Mouse (Mus musculus) embryo, embryonic 10.5 days (tissue): Measurements from ENCODE around the gene Sh3pxd2a.

Experiments
- DNase-seq: peaks from one replicate; pipeline ENCODE4 v3.0.0-alpha.2; 2015; ENCODE audit warnings: low spot score

The Sh3pxd2a gene

GRCm38 (mm10) chr19:47464304-47465241 lies at the start of gene Sh3pxd2a:
Gene Sh3pxd2a, minus strand, starts transcription at chr19:47464401.
- DNase-seq = peak; percentile 85

- no peak for DNase-seq
These were observed 49.4 kb upstream of the Sh3pxd2a start for GRCm38 (mm10) chr19:47513618-47513897.

- DNase-seq = no peak
These were observed 48.8 kb upstream of the Sh3pxd2a start for GRCm38 (mm10) chr19:47512794-47513617.

- no peak for DNase-seq
These were observed 47.8 kb upstream of the Sh3pxd2a start for GRCm38 (mm10) chr19:47511958-47512357.

- no peak for DNase-seq
These were observed 47.1 kb upstream of the Sh3pxd2a start for GRCm38 (mm10) chr19:47511294-47511675.

GRCm38 (mm10) chr19:47510473-47511293 lies 46.5 kb upstream of the Sh3pxd2a start:
- peak; percentile 45 for DNase-seq

- DNase-seq = no peak
These were observed 45.9 kb upstream of the Sh3pxd2a start for GRCm38 (mm10) chr19:47510135-47510472.

- no peak for DNase-seq
These were observed 44.6 kb upstream of the Sh3pxd2a start for GRCm38 (mm10) chr19:47508771-47509281.

- DNase-seq = no peak
These were observed 44.0 kb upstream of the Sh3pxd2a start for GRCm38 (mm10) chr19:47508191-47508590.

GRCm38 (mm10) chr19:47507128-47508121 lies 43.2 kb upstream of the Sh3pxd2a start:
- peak; percentile 68 for DNase-seq

GRCm38 (mm10) chr19:47503625-47504024 lies 39.4 kb upstream of the Sh3pxd2a start:
- peak; percentile 78 for DNase-seq

- DNase-seq = peak; percentile 78
These were observed 38.4 kb upstream of the Sh3pxd2a start for GRCm38 (mm10) chr19:47502563-47502962.

- no peak for DNase-seq
These were observed 36.3 kb upstream of the Sh3pxd2a start for GRCm38 (mm10) chr19:47500389-47501011.

- DNase-seq = no peak
These were observed 35.6 kb upstream of the Sh3pxd2a start for GRCm38 (mm10) chr19:47499841-47500240.

GRCm38 (mm10) chr19:47498942-47499341 lies 34.7 kb upstream of the Sh3pxd2a start:
- peak; percentile 53 for DNase-seq

- no peak for DNase-seq
These were observed 33.5 kb upstream of the Sh3pxd2a start for GRCm38 (mm10) chr19:47497736-47498135.

- DNase-seq = no peak
These were observed 33.1 kb upstream of the Sh3pxd2a start for GRCm38 (mm10) chr19:47497313-47497712.

GRCm38 (mm10) chr19:47493017-47493997 lies 29.1 kb upstream of the Sh3pxd2a start:
- DNase-seq = peak; percentile 63

GRCm38 (mm10) chr19:47492422-47492821 lies 28.2 kb upstream of the Sh3pxd2a start:
- peak; percentile 60 for DNase-seq
